Mouse (Mus musculus): ENCODE results near the gene Perm1. TPM values are rescaled to one million over a fixed set of nuclear protein-coding genes. Genes with fewer than 3 reads are reported as not detected.

Perm1 gene
- polyA plus RNA-seq, 1 experiment from 2014 or later, result 2.4 TPM

DNA sequence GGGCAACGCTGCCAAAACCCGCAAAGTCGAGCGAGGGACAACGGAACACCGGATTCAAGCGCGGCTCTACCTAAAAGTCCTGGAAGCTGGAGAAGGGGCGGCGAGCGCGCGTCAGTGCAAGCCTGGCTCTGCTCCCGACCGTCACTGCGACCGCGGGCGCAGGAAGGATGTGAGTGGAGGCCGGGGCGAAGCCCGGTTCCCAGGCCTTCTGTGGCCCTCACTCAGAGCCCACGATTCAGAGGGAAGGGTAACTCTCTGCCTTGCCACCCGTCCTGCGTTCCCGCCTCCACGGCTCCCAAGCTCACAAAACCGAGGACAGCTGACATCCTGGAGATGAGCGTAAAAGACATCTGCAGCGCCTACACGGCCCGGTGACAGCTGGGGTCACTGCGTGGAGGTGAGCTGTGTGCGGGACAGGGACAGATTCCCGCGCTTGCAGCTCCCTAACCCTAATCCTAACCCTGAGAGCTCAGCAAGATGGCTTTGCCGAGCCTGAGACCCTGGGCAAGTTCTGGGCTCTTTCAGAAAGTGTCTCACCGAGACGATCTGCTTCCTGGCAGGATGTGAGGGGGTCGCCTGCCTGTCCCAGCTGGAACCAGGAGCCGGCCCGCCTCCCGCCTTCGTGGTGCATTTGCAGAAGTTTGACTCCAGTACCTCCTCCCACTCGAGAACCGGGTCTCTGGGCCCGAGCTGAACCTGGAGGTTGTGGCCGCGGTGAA is 12.1 kb upstream of the Perm1 start:
- no peaks in the 10 kb centered on the region for H3K36me3 ChIP-seq (replicated peaks)
- ATAC-seq (replicated peaks), result peak; percentile 29; the same call in 1 of the 2 replicates
- peak overlapping the region; percentile 91 for H3K4me2 ChIP-seq
- no peaks in the 10 kb centered on the region; the same call in 1 of the 2 replicates for H3K27me3 ChIP-seq (replicated peaks)
- WGBS, result under 1% methylated on average over 49 of the region's 49 CpGs
- H3K9me3 ChIP-seq, result no peaks in the 10 kb centered on the region
- peaks cover 19% of the 10 kb centered on the region for H3K4me1 ChIP-seq
- H3K9ac ChIP-seq, result peak overlapping the region; percentile 49
- peak overlapping the region; percentile 50 for H3K4me3 ChIP-seq
- H3K27ac ChIP-seq, result peak overlapping the region; percentile 72

DNA sequence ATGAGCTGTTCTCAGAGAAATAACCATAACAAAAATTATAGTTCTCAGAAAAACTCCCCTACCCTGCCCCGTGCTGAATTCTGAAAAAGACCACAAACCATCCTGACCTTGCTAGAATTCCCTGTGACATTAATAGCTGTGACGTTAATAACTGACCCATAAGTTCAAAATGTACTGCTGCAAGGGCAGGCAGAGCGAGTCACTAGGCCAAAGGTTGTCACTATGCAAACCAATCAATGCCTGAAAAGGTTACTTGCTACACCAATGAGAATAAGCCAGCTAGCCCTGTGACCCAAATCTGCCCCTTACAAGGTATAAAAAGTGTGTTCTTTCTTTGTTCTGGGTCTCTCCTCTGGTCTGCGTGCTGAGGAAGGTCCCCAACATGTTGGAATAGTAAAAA is 6.8 kb upstream of the Perm1 start:
- 84% methylated on average over 4 of the region's 4 CpGs for WGBS
- Histone ChIP-seq H3K4me2 (no peak overlapping the region), H3K9ac (no peak overlapping the region), H3K4me3 (no peak overlapping the region), H3K9me3 (no peaks in the 10 kb centered on the region), H3K4me1 (peaks cover 5% of the 10 kb centered on the region), H3K27ac (no peak overlapping the region), H3K27me3 (replicated peaks) (no peaks in the 10 kb centered on the region), H3K36me3 (replicated peaks) (no peaks in the 10 kb centered on the region)
- no peak for ATAC-seq (replicated peaks)

DNA sequence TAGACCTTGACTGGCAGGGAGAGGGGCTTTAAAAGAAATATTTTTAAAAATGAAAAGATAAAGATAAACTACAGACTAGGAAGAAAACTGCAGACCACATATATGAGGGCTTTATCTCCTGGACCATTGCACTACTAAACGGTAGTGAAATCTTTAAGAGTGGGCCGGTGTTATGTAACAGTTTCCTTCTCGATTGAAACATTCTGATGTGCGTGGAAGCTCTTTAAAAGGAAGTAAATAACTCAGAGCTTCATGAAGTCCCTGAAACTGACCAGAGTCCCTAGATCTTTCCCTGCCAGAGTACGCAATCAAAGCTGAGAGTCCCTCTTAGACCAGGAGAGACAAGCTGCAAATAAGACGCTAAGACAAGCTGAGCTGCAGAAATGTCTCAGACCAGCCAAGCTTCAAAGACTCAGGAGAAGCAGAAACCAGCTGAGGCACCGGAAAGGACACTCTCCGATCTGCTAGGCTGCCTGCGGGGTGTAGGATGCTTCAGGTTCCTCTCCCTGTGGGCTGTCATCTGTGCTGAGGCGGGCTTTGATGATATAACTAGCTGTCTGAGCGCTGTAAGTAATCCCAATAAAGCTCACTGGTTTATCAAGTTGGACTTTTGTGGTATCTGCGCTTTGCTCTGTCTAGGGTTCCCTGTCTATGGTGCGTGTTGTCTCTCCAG is 5.6 kb upstream of the Perm1 start:
- no peaks in the 10 kb centered on the region for H3K27me3 ChIP-seq (replicated peaks)
- no peaks in the 10 kb centered on the region for H3K9me3 ChIP-seq
- no peaks in the 10 kb centered on the region for H3K36me3 ChIP-seq (replicated peaks)
- no peak for ATAC-seq (replicated peaks)
- no peak overlapping the region for H3K27ac ChIP-seq
- no peak overlapping the region for H3K4me2 ChIP-seq
- H3K4me3 ChIP-seq, result no peak overlapping the region
- no peak overlapping the region for H3K9ac ChIP-seq
- H3K4me1 ChIP-seq, result no peaks in the 10 kb centered on the region
- 76% methylated on average over 13 of the region's 13 CpGs for WGBS

DNA sequence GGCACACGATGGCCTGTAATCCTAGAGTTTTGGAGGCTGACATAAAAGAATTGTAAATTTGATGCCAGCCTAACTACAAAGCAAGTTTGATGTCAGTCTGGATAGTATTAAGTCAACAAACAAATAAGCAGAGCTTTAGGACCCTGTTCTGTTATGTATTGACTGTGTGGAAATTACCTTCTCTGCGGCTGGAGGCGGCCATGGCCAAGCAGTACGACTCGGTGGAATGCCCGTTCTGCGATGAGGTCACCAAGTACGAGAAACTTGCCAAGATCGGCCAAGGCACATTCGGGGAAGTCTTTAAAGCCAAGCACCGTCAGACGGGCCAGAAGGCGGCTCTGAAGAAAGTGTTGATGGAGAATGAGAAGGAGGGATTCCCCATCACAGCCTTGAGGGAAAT is 2.5 kb upstream of the Perm1 start:
- Histone ChIP-seq H3K27me3 (replicated peaks) (no peaks in the 10 kb centered on the region), H3K27ac (no peak overlapping the region), H3K4me3 (no peak overlapping the region), H3K4me1 (no peaks in the 10 kb centered on the region), H3K9ac (no peak overlapping the region), H3K36me3 (replicated peaks) (no peaks in the 10 kb centered on the region), H3K4me2 (no peak overlapping the region), H3K9me3 (no peaks in the 10 kb centered on the region)
- ATAC-seq (replicated peaks), result no peak
- 97% methylated on average over 13 of the region's 13 CpGs for WGBS

DNA sequence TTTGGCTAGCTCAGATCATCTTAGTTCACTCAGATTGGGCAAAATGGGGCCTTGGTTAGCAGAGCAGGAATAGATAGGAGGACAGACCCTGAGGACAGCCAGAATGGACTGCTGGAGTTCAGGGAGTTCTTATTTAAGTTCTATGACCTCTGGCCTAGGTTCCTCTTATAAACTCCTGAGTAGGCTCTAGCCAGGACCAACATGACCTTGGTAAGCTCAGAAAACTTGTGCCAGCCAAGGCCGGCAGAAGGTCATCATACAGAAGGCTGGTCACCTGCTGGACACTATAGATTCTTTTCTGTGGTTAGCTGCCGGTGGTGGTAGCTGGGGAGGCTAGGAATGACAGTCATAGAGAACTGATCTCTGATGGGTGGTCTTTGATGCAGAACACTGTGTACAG is 528 bp downstream of the Perm1 start:
- Histone ChIP-seq H3K4me3 (no peak overlapping the region), H3K27me3 (replicated peaks) (no peaks in the 10 kb centered on the region), H3K36me3 (replicated peaks) (no peaks in the 10 kb centered on the region), H3K27ac (no peak overlapping the region), H3K9ac (no peak overlapping the region), H3K9me3 (no peaks in the 10 kb centered on the region), H3K4me2 (no peak overlapping the region), H3K4me1 (no peaks in the 10 kb centered on the region)
- ATAC-seq (replicated peaks), result no peak
- 86% methylated on average over 2 of the region's 2 CpGs for WGBS

DNA sequence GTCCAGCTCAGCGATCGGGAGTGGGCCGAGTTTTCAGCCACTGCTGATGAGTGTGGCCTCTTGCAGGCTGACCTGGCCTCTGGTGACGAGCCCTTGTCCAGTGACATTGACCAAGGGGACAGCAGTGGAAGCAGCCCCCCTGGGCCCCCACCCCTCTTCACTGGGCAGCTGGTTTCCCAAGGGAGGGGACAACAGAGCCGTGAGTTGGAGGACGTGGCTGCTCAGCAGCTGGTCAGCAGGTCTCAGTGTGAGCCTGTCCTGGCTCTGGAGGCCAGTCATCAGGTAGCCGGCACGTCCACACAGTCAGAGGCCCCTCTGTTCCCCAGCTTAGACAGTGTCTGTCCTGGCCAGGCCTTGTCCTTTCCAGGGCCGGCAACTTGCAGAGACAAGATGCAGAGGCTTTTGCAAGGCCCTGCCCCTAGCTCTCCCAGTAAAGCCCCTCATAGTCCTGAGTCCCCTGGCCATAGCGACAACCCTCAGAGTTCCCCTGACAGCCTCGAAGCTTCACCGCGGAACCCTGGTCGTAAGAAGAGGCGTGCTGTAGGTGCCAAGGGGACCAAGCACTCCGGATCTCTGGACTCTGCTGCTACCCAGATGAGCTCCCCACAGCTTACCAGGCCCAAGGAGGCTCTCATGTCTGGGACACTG is 1.5 kb downstream of the Perm1 start:
- H3K27ac ChIP-seq, result no peak overlapping the region
- H3K36me3 ChIP-seq (replicated peaks), result no peaks in the 10 kb centered on the region
- no peak overlapping the region for H3K4me2 ChIP-seq
- H3K9ac ChIP-seq, result no peak overlapping the region
- no peaks in the 10 kb centered on the region for H3K27me3 ChIP-seq (replicated peaks)
- 0 out of 2 replicates have a peak, but pooled peaks have one; percentile 20 for ATAC-seq (replicated peaks)
- no peaks in the 10 kb centered on the region for H3K4me1 ChIP-seq
- H3K9me3 ChIP-seq, result no peaks in the 10 kb centered on the region
- H3K4me3 ChIP-seq, result no peak overlapping the region
- 83% methylated on average over 16 of the region's 16 CpGs for WGBS

DNA sequence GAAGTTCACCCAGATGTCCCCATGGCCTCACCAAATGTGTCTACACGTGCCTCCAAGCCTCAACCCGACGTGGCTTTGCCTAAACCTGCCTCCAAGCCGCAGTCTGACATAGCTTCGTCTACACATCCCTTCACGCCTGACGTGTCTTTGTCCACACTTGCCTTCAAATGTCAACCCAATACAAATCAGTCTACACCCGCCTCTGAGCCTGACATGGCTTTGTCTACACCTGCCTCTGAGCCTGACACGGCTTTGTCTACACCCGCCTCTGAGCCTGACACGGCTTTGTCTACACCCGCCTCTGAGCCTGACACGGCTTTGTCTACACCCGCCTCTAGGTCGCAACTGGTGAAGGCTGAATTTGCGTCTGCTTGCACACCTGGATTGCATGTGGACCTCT is 2.2 kb downstream of the Perm1 start:
- Histone ChIP-seq H3K4me2 (no peak overlapping the region), H3K36me3 (replicated peaks) (no peaks in the 10 kb centered on the region), H3K4me3 (no peak overlapping the region), H3K4me1 (no peaks in the 10 kb centered on the region), H3K9ac (no peak overlapping the region), H3K27ac (no peak overlapping the region), H3K27me3 (replicated peaks) (no peaks in the 10 kb centered on the region), H3K9me3 (no peaks in the 10 kb centered on the region)
- no peak for ATAC-seq (replicated peaks)
- 80% methylated on average over 16 of the region's 16 CpGs for WGBS

DNA sequence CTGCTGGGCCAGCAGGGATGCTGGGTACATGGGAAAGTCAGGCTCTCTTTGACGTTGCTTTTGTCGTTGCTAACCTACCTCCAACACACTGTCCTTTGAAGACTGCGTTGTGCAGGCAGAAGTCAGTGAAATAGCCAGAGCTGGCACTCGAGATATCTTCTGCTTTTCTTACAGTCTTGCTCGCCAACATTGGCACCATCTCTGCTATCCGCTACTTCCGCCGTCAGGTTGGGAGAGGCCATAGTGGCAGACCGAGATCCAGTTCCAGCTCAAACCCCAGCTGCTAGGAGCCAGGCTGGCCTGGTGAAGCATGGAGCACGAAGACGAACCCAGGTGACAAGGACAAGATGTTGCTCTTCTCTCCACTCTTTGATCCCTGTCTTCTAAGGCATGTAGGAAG is 4.3 kb downstream of the Perm1 start:
- Histone ChIP-seq H3K4me3 (no peak overlapping the region), H3K36me3 (replicated peaks) (no peaks in the 10 kb centered on the region), H3K27me3 (replicated peaks) (no peaks in the 10 kb centered on the region), H3K4me1 (no peaks in the 10 kb centered on the region), H3K9me3 (no peaks in the 10 kb centered on the region), H3K9ac (no peak overlapping the region), H3K27ac (no peak overlapping the region), H3K4me2 (no peak overlapping the region)
- no peak for ATAC-seq (replicated peaks)
- 91% methylated on average over 11 of the region's 11 CpGs for WGBS

DNA sequence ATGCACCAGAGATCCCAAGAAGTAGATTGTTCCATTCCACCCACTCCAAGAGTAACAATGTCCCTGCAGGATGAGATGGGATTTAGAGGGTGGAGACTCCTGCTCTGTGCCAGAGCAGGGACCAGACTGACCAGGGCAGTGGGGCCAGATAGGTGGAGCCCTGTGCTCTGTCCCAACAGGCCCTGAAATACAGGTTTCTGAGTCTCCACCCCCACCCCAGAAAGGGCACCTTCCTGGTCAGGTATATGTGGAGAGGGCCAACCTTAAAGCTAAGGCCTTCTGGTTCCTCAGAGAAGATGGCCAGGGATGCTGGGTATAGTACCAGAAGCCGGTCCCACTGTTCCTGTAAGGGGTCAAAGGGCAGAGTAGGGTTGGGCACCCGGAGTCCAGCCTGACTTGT is 8.6 kb downstream of the Perm1 start:
- no peak overlapping the region for H3K4me2 ChIP-seq
- no peaks in the 10 kb centered on the region for H3K4me1 ChIP-seq
- no peak overlapping the region for H3K9ac ChIP-seq
- H3K4me3 ChIP-seq, result no peak overlapping the region
- H3K9me3 ChIP-seq, result no peaks in the 10 kb centered on the region
- peaks cover 4% of the 10 kb centered on the region for H3K36me3 ChIP-seq (replicated peaks)
- no peak overlapping the region for H3K27ac ChIP-seq
- H3K27me3 ChIP-seq (replicated peaks), result no peaks in the 10 kb centered on the region
- 89% methylated on average over 2 of the region's 2 CpGs for WGBS
- ATAC-seq (replicated peaks), result no peak

DNA sequence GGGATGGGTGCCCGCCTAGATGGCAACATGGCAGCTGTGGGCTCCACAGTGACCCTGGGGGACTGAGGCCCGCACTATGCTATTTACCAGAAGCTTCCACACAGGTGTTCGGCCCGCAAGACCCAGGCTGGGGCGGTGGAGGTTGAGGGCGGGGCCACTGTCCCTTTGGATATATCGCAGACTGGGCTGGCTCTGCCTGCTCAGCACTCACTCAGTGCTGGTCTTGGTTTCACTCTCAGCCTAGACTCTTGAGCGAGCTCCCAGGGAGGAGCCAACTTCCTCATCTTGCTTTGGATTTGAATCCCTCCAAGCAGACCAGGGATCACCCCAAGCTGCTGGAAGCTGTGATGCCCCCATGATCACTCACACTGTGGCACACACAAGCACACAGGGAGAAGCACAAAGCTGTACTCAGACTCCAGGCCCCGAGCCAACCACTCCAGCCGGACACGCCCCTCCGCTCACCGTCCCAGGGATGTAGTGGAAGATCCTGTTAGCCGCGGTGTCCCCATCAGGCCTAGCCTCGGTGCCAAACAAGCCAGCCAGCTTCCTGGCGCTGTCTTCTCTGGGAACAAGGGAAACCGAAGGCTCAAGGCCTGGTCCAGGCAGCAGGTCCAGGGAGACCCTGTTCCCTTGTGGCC is 12.2 kb downstream of the Perm1 start:
- 35% methylated on average over 18 of the region's 18 CpGs for WGBS
- no peak for ATAC-seq (replicated peaks)

DNA sequence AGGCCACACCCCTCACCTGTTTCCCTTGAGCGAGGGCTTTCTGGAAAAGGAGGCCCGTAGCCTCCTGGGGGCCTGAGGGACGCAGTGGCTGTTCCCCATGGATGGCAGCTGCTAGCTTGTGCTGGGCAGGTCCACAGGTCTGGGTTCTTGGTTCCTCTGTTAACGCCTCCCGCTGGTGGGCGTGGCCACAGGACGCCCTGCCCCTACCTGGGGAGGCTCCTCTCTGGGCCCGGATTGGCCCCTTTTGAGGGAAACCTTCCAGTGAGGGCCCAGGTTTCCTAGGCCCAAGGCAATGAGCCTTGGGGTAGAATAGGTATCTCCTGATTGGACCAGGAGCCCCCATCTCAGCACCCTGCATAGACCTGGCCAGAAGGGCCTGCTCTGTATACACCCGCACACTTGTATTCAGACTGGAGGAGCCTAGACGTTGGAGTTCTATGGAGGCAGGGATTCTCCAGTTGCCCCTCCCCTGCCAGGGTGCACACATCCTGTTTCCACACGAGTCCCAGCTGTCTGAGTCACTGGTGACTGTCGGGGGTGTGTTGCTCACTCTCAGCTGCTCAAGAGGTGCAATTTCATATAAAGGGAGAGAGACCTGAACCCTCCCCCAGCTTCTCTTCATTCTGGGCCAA is 12.8 kb downstream of the Perm1 start:
- Histone ChIP-seq H3K36me3 (replicated peaks) (peaks cover 32% of the 10 kb centered on the region), H3K4me1 (peaks cover 6% of the 10 kb centered on the region), H3K4me3 (no peak overlapping the region), H3K9me3 (no peaks in the 10 kb centered on the region), H3K4me2 (no peak overlapping the region), H3K27ac (no peak overlapping the region), H3K9ac (no peak overlapping the region), H3K27me3 (replicated peaks) (no peaks in the 10 kb centered on the region)
- ATAC-seq (replicated peaks), result 0 out of 2 replicates have a peak, but pooled peaks have one; percentile 9
- WGBS, result 21% methylated on average over 12 of the region's 12 CpGs

More for the DNA sequence above, 12.2 kb downstream of the Perm1 start:
- H3K9ac ChIP-seq, result no peak overlapping the region
- no peak overlapping the region for H3K4me3 ChIP-seq
- no peaks in the 10 kb centered on the region; the same call in 1 of the 2 replicates for H3K4me1 ChIP-seq
- no peak overlapping the region for H3K4me2 ChIP-seq
- no peaks in the 10 kb centered on the region for H3K9me3 ChIP-seq
- no peak overlapping the region for H3K27ac ChIP-seq
- H3K36me3 ChIP-seq (replicated peaks), result peaks cover 32% of the 10 kb centered on the region
- H3K27me3 ChIP-seq (replicated peaks), result no peaks in the 10 kb centered on the region

DNA sequence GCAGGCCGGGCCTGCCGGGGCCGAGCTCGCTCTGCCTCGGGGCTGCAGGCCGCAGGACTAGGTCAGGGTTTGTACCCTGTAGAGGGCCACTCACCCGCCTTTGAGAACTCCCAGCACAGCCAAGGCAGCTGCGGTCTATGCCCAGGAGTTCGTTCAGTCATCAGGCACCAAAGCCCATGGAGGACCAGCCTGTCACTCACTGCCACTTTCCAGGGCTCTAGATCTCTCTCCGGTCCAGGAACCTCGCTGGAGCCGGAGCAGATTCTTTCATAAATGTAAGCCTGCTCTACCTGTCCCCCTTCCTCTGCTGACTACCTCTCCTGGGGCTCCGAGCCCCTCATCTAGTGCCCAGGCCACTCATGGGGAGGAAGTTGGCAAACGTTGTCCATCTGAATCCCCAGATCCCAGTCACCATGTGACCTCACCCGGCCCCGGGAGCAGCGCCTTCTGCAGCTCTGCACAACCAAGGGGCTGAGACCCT is 18.4 kb downstream of the Perm1 start:
- peak overlapping the region; percentile 79 for H3K4me3 ChIP-seq
- H3K36me3 ChIP-seq (replicated peaks), result peaks cover 43% of the 10 kb centered on the region
- H3K27ac ChIP-seq, result peak overlapping the region; percentile 93
- no peak for ATAC-seq (replicated peaks)
- peaks cover 27% of the 10 kb centered on the region for H3K4me1 ChIP-seq
- peak overlapping the region; percentile 83 for H3K4me2 ChIP-seq
- H3K9ac ChIP-seq, result peak overlapping the region; percentile 56
- H3K9me3 ChIP-seq, result no peaks in the 10 kb centered on the region
- 6% methylated on average over 17 of the region's 17 CpGs for WGBS
- H3K27me3 ChIP-seq (replicated peaks), result no peaks in the 10 kb centered on the region

Data from midbrain, embryonic 15.5 days (tissue).